Mouse (Mus musculus) embryonic fibroblast, embryonic 13.5 days (primary cell): ENCODE results near the gene Eif4ebp2.

Source experiments
- CTCF ChIP-seq: IDR thresholded peaks from 2 replicates; pipeline ENCODE4 v1.5.1; 2011; ENCODE audit warnings: mild to moderate bottlenecking, control low read depth, low read length, moderate library complexity, borderline replicate concordance; ENCODE audit not compliant: insufficient read depth
- POLR2A ChIP-seq: IDR thresholded peaks from 2 replicates; pipeline ENCODE4 v1.6.1; 2011; ENCODE audit warnings: low read depth, mild to moderate bottlenecking, control low read depth, low read length, moderate library complexity

DNA sequence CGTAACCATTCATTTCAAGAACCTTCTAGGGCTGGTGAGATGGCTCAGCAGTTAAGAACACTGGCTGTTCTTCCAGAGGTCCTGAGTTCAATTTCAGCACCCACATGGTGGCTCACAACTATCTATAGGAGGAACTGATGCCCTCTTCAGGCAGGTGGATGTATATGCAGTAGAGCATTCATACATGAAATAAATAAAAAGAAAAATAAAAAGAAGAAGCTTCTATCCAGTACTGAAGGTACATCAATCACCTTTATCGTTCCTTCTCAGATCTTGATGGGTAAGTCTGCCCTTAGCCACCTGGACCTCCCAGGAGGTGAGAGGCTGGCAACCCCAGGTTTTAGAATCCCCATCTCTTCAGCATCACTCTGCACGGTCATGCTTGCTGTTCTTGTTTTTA lies 37.2 kb downstream of the Eif4ebp2 start:
- no peak for TF ChIP-seq POLR2A
- no peak for TF ChIP-seq CTCF
